Mouse (Mus musculus): ENCODE data around the gene Dis3. TPM values are rescaled to one million over a fixed set of nuclear protein-coding genes. Genes with fewer than 3 reads are reported as not detected.

The Dis3 gene
- polyA plus RNA-seq (2012; rRNA removed), result 4.0 and 4.6 TPM in 2 replicates

DNA sequence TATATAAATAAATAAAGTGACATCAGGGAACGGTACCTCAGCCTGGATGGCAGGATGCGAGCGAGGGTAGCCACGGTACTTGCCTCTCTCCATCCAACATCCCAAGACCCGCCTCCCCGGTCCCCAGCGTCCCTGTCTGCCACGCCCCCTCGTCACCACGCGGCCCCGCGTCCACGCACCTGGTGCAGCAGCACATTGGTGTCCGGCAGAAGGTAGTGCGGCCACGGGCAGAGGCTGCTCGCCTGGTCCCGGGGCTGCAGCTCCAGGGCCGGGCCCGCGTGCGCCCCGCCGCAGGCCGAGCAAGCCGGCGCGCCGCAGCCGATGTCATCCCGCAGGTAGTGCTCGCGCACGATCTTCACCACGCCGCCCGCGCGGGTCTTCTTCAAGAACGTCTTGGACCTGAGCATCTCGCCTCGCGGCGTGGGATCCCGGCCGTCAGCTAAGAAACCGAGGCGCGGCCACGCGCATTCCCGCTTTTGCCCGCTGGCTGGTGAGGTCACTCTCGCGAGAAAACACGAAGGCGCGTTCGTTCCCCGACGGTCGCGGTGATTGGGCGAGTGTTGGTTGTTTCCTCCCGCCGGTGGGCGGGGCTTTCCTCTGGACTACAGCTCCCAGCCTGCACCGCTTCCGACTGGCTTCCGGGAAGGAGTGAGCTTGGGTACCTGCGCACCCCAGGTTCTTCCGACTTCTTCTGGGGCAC is at the start of gene Dis3, which contains the start of gene Pibf1:
TSS of gene Dis3 (minus strand) at position 504 of the 700 bp plus-strand sequence.
TSS of gene Pibf1 (plus strand) at position 158 of the 700 bp plus-strand sequence.
- peak; percentile 65 for DNase-seq (ENCODE audit: low read depth)

DNA sequence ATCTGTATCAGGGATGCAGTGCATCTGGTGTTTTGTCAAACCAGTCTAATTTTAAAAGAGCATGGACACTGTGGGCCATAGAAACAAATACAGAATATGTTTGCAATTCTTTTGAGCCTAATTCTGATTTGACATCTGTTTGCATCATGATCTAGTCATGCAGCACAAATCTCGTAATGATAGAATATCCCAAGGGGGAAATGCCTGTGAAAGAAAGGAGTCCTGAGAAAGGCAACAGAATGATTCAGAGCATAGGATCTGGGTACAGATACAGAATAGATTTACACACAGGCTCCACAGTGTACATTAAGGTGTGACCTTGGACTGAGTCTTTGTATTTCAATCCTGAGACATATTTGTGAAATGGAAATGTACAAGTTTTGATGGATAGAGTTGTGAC is 47.3 kb upstream of the Dis3 start:
- no peak for DNase-seq (ENCODE audit: low read depth)

DNA sequence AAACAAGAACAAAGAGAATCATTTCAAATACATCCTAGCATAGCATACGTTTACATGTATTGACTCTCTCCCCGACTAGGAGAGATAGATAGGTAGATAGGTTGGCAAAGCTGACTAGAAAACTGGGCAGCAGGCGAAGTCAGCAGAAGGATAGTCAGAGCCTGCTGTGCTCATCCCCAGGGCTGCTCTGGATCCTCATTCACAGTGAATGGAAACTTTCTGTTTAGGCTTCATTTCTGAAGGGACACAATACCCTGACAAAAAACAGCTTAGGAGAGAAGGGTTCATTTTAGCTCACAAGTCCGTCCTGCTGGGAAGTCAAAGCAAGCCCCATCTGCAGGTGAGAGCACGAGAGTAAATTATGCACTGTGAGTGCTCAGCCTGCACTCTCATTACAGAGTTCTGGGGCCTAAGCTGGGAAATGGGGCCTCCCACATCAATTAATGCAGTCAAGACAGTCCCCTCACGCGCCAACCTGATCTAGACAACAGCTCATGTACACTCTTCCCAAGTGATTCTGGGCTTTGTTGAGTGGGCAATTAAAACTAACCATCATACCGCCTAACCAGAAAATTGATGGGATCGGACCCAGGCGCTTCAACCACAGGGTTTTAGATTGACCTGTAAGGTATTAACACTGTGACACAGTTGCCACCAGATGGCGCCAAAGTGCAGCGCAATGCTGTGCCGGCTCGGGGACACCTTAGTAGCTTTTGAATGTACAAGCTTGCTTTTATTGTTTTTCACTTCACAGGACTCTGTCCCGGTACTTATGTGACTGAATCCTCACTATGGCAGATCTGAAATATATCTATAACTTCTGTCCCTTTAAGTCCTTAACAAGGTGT is 42.4 kb upstream of the Dis3 start:
- no peak for DNase-seq (ENCODE audit: low read depth)

DNA sequence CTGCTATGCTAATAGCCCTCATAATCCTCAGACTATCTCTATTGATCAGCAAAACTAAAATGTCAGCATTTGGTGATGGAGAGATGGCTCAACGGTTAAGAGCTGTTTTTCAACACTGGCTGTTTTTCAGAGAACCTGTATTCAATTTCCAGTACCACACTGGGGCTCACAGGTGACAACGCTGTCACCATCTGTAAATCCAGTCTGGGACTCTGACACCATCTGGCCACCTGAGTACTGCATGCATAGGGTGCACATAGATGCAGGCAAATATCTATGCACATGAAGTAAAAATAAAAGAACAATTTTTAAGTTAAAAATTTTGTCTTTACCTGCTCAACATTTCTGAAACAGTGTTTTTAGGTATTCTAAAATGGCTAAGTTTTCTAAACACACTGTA is 40.5 kb upstream of the Dis3 start:
- DNase-seq (ENCODE audit: low read depth), result no peak

DNA sequence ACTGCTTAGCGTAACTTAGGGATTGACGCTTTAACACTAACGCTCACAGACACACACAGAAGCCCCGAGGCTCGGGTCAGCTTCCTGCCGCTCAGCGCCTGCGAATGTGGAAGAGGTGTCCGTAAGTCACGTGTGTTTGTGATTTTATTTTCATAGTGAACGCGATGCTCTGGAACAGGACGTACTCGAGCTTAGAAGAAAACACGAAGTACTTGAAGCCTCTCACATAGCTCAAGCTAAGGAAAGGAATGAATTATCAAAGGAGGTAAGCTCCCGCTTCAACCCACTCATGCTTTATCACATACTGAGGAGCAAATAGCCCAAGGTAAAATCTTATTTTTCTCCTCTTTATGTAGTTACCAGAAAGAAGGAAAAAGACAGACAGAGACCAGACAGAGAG is 36.7 kb upstream of the Dis3 start:
- DNase-seq (ENCODE audit: low read depth), result no peak

DNA sequence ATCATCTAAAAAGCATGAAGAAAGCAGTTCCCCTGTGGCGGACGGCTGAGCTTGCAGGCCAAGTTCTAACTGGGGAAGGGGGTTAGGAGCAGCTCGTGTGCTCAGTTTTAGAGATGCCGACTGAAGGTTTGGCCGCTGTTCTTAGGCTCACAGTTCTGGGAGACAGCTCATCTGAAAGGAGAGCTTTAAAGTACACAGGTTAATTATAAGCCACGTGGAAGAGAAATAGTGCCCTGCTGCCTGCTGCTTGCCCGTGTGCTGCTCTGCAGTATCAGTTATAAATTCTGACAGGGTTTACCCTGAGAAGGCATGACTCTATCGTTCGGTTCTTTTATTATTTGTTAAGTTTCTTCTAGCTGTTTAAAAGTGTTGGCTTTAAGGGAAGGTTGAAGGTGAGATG is 36.2 kb upstream of the Dis3 start:
- DNase-seq (ENCODE audit: low read depth), result no peak

DNA sequence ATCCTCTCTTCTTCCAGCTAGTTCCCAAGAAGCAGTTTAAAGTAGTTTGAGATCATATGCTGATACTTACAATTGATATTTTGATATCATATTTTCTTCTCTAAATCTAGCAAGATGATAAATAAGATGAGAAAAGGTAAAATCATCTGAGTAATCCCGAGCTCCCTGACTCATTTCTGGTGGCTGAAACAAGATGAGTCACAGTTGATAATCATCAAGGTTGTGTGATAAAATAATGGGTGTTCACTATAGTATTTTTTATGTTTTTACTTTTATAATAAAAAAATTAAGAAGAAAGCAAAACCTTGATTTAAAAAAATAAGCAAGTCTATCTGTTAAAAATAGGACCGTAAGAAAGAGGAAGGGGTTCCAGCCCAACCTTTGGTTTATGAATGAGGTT is 34.5 kb upstream of the Dis3 start:
- DNase-seq (ENCODE audit: low read depth), result no peak

DNA sequence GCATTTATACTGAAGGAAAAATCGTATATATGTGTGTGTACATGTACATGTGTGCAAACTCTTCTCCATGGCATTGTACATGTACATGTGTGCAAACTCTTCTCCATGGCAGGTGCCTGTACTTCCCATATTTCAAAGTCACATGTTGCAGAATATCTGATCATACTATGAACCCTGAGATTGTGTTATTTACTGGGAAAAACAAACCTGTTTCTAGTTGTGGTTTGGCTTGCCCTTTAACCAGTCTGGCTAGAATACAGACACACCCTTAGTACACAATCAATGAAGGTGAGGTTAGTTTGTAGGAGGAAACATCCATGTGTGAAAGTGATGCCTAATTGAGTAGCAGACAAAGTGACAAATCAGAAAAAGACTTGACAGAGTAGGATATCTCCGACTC is 29.5 kb upstream of the Dis3 start:
- DNase-seq (ENCODE audit: low read depth), result no peak

DNA sequence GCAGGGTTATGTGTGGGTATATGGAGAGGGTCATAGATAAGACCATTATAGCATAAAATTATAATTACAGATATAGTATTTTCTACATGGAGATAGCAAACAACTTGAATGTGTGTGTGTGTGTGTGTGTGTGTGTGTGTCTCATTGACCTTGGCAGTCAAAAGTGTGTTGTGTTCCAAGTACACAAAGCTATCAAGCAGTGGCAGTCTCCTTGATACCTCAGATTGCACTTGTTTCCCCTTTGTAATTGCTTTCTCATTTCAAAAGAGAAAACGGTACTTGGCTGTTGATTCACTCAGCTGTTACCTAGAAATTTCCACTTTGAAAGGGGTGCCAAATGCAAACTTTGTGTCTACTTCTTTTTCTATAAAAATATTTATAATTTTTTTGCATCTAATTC is 27.9 kb upstream of the Dis3 start:
- no peak for DNase-seq (ENCODE audit: low read depth)

DNA sequence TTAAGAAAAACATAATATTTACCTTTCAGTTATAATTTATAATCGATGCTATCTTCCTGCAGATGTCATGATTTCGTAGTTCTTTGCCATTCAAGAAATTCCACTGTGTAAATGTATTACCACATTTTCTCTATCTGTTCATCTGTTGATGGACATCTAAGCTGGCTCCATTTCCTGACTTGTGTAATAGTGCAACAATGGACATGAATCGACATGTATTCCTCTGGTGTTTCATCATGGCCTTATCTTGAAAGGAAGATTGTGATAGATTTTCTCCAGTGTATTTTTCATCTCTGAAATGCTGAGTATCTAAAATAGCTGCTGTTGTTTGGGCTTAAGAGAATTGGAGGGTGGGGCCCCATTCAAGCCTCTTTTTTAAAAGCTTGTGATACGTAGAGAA is 27.1 kb upstream of the Dis3 start:
- DNase-seq (ENCODE audit: low read depth), result peak; percentile 57

DNA sequence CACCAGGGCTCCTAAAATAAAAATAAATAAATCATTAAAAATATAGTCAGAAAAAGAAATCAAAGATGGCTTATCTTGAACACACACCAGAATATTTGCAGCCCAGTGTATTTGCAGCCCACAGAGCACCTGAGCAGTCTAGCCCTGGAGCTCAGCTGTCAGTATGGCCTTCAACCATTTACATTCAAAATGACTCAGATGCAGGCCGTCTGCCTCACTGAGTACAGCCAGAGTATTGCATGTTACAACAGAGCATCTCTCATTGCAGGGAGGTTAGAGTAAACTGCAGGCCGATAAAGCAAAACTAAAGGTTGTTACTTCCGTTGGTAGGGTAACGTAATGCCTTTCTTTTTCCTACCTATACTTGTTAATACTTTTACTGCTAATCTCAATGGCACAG is 24.5 kb upstream of the Dis3 start:
- DNase-seq (ENCODE audit: low read depth), result no peak

DNA sequence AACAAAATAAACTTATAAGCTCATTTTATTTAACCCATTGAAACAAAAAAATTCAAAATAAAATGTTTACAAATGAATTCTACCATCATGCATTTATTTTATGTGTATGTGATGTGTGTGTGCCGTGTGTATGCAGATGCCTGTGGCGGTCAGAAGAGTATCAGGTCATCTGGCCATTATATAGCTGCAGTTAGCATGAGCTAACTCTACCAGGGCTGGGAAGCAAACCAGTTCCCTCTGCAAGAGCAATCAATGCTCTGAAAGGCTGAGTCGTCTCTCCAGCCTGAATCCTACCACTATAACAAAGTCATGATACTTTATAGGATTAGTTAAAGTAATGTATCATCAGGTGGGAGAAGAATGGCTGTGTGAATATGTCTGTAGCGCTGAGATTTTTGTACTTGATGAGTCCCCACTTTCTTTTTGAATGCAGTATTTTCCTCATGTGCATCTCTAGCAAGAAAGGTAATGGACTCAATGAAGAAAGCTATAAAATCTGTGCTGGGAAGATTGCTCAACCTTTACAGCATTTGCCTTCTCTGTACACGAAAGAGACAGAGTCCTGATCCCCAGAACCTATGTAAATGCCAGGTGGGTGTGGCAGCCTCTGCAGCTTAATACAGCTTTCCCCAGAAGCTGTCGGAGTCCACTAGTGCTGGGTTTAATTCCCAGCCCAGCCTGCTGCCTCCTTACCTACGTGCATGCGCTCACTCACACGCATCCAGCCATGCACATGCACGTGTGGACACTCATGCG is 22.2 kb upstream of the Dis3 start:
- DNase-seq (ENCODE audit: low read depth), result no peak

DNA sequence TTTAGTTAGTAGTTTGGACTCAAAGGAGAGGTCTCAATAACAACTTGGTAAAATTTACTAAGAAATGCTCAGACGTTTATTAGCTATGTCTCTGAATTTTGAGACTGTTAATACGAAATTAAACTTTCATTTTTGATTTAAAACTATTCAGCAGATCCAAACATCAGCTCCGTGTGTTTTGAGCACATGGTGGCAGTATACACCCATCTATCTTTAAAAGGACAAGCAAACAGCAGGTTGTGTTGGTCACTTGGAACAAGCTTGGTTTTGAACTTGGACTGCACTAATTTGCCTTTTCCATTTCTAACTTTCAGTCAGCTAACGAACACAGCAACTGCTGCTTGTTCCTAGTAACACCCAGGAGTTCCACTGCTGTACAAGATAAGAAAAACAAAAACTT is 18.0 kb upstream of the Dis3 start:
- no peak for DNase-seq (ENCODE audit: low read depth)

DNA sequence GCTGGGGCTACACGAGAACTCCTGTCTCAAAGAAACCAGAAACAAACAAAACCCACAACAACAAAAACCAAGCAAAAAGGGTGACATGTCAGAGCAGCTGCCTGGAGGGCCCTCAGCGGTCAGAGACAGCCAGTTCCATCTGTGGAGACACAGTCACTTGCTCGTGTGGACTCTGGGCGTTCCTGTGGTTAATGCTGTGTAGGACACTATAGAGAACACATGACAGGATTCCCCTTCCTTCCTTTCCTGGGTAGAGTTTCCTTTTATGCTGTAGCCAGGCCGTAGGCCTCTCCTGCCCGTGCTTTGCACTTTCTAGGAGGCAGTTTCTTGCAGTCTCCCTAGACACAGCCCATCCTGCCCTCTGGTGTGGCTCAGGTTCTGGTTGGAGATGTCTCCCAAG is 9.2 kb upstream of the Dis3 start:
- DNase-seq (ENCODE audit: low read depth), result no peak

DNA sequence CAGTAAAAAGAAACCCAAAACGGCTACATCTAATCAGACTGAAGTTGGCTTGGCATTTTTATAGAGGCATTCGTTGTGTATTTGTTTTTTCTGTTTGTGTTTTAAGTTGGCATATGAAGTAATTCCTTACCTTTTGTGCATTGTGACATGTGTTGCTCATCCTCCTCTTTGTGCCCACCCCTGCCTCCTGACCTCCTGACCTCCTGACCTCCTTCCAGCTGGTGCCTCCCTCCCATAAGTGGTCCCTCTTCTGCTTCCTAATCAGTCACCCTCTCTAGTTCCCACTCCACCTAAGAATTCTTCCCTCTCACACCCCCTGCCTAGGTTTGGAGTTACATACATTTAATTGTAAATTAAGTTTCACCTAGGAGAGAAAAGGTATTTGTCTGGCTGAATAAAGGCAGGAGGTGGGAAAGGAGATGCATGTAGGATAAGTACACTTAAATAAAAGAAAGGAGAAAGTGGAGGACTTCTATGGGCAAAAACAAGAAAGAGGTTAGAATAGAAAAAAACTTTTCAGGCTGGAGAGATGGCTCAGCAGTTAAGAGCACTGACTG is 8.1 kb upstream of the Dis3 start:
- no peak for DNase-seq (ENCODE audit: low read depth)

DNA sequence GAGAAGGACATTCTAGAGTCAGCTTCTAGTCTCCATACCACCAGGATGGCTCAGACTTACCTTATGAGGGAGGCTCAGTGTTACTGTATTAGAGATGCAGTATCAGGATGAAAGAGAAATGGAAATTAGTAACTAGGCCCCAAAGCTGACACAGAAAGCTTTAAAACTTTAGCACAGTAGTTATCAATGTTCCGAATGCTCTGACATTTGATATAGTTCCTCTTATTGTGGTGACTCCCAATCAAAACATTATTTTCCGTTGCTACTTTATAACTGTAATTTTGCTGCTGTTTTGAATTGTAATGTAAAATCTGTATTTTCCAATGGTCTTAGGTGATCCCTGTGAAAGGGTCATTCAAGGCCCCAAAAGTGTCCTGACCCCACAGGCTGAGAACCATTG is 7.1 kb upstream of the Dis3 start:
- no peak for DNase-seq (ENCODE audit: low read depth)

DNA sequence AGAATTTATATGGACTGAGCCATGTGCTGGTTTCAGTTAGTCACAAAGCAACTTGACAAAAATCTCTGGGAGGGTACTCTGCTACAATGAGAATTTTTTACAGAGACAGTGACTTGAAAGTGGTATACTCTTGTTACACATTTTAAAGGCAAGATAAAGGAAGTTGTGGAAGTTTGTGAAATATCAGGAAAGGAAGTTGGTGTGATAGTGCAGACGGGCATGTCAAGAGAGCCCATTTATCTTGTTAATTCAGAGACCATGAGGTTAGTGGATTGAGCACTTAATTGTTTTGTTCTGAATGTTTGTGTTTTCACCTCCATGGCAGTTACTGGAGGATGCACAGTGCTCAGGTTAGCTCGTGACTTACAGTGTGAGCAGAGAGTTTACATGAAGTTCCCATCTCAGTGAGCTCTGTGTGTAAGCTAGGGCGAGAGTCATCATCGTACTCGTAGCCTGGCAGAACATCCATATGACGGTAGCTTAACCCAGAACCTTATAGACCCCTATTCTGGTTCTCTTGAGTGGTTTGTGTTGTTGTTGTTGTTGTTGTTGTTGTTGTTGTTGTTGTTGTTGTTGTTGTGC is 5.1 kb upstream of the Dis3 start:
- no peak for DNase-seq (ENCODE audit: low read depth)

DNA sequence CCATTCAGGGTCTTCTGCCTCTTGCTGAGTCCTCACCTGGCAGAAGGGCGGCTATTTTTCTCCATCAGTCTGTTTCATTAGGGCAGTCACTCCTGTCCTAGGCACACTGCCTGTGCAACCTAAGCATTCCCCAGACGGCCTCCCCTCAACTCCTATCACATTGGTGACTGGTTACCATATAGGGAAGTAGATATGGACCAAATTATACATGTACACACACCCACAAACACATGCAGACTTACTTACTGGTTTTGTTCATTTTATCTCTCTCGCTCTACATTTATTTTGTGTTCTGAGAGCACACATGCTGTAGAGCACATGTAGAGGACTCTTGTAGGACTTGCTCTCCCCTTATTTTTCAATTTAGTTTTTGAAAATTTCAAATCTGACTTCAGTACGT is 3.5 kb upstream of the Dis3 start:
- DNase-seq (ENCODE audit: low read depth), result no peak

DNA sequence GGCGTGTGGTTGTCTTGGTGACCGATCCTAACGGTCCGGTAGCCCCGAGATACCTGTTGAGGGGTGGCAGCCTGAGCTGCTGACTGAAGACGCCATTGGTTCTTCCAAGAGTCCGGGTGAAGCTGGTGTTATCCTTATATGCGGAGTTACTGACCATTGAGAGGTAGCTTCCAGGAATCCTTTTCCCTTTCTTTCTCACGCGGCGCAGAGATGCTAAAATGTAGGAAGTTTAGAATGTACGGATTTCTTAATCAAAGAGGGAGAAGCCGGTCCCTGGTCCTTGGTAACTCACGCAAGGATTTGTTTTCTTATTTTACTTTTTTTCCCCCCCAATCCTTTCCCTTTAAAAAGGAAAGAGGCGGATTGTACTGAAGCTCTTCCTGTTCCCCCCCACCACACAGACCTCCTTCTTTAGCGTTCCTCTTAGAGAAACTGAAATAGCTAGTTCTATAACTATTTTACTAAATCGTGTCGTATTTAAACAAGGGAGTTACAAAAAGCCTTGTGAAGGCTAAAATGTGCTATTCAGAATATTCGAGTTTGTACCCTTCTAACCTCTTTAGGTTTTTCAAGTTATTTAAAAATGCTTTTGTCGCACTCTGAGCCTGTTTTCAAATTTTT is 507 bp upstream of the Dis3 start:
- DNase-seq (ENCODE audit: low read depth), result no peak

DNA sequence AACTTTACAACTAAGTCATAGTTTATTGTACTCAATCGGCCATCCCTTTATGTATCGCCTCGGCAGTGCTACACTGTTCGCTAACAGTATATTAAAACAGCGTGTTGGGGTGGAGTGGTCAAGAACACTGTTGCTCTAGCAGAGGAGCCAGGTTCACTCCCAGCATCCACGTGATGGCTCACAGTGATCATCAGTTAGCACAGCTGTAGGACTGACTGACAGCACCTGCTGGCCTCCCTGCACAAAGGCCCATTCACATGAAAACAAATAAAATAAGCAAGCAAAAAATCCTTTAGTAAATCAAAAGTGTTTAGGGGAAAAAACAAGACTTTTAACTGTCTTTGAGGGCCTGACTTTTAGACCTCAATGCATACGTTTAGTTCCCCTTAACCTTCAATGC is 10.6 kb downstream of the Dis3 start:
- DNase-seq (ENCODE audit: low read depth), result no peak

DNA sequence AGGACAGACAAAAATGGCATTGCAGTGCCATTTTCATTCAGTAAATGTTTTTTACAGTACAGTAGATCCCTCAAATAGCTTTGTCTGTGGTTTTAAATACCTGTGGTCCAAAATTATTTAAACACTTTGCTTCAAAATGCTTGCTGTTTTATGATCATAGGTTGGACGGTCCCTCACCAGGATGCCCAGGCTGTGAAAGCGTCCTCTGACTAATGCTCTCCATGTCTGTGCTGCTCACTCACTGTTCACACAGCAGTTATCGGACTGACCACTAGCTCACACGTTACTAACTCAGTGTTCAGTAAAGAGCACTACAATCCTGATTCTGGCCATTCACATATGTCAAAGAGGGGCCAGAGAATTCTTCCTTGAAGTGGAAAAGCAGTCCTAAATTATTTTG is 28.4 kb downstream of the Dis3 start:
- DNase-seq (ENCODE audit: low read depth), result no peak
